Mouse (Mus musculus): ENCODE data around the gene Map7.

DNA sequence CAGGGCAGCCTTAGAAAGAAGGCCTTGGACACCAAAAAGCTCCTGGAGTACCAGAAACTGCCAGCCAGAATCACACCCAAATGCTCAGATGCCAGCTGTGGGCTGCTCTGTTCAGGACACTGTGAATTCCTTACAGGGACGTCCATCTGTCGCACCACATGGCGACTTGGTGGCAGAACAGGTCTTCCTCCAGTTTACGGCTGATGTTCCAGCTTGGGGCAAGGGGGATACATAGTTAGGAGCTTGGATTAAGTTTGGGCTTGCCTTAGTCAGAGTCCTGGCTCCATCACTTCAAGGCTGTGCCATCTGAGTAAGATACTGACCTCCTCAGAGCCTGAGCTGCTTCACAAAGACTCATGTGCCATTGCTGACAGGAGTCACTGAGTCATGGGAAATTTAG, 26.3 kb upstream of the Map7 start:
- no peak for TF ChIP-seq MYOG (IDR thresholded peaks at IDR 0.05; ENCODE audit: control insufficient read depth in 1 of 3, insufficient read depth in 1 of 3, insufficient read length in 2 of 3, low read depth in 2 of 3)
- no peak for TF ChIP-seq E2F4 (IDR thresholded peaks at IDR 0.05; ENCODE audit: insufficient read depth)
- TF ChIP-seq CEBPB (IDR thresholded peaks at IDR 0.05; ENCODE audit: insufficient read depth, poor library complexity, severe bottlenecking): no peak
- TF ChIP-seq POLR2A (IDR thresholded peaks at IDR 0.05; ENCODE audit: insufficient read length, low read depth): no peak
- TF ChIP-seq MYOD1 (IDR thresholded peaks at IDR 0.05; ENCODE audit: control insufficient read depth in 1 of 3, insufficient read length in 2 of 3, low read depth in 2 of 3): no peak
- no peak for TF ChIP-seq TCF12 (IDR thresholded peaks at IDR 0.05; ENCODE audit: insufficient read depth, poor library complexity, severe bottlenecking)
- TF ChIP-seq POLR2AphosphoS2 (IDR thresholded peaks at IDR 0.05; ENCODE audit: insufficient read length, low read depth): no peak
- TF ChIP-seq USF1 (IDR thresholded peaks at IDR 0.05; ENCODE audit: low read depth): no peak
- no peak for TF ChIP-seq TCF3 (IDR thresholded peaks at IDR 0.05; ENCODE audit: insufficient read length, low read depth)
- TF ChIP-seq MAX (IDR thresholded peaks at IDR 0.05; ENCODE audit: low read depth): no peak
